Mouse (Mus musculus): ENCODE data around the gene Crtc1.

GRCm38 (mm10) chr8:70342007-70342406, 97.4 kb downstream of the Crtc1 start:
- TF ChIP-seq CTCF (IDR thresholded peaks at IDR 0.05; ENCODE audit: low read depth, low read length): no peak
- no peak for TF ChIP-seq EP300 (IDR thresholded peaks at IDR 0.05; ENCODE audit: insufficient read depth, low read depth, low read length)
- TF ChIP-seq POLR2A (IDR thresholded peaks at IDR 0.05; ENCODE audit: insufficient read depth, low read length): no peak

All from ES-Bruce4 (cell line).